Mouse (Mus musculus) MEL (cell line): ENCODE measurements at regions not wholly inside any gene's neighbourhood (a gene's known extent, or its start where the extent isn't known, plus 50 kb on each side); places are given as distances from the start of the nearest gene placed in this dataset.

Source experiments
- GATA1 ChIP-seq: IDR thresholded peaks from 2 replicates; pipeline ENCODE4 v1.6.1; 2011; ENCODE audit warnings: low read depth, low read length, improper control_type of control experiment
- POLR2A ChIP-seq, 2 experiments: IDR thresholded peaks; 2 replicates each; pipeline ENCODE4 v1.6.1; 2011 to 2012; ENCODE audit warnings: low read length in 2 of 2, mild to moderate bottlenecking in 2 of 2, control low read depth in 1 of 2, improper control_type of control experiment in 1 of 2, low read depth in 1 of 2, moderate library complexity in 1 of 2; ENCODE audit not compliant: control insufficient read depth in 1 of 2, insufficient read depth in 1 of 2, poor library complexity in 1 of 2
- SMC3 ChIP-seq: IDR thresholded peaks from 2 replicates; pipeline ENCODE4 v1.6.1; 2011; ENCODE audit warnings: low read depth, low read length, improper control_type of control experiment

DNA sequence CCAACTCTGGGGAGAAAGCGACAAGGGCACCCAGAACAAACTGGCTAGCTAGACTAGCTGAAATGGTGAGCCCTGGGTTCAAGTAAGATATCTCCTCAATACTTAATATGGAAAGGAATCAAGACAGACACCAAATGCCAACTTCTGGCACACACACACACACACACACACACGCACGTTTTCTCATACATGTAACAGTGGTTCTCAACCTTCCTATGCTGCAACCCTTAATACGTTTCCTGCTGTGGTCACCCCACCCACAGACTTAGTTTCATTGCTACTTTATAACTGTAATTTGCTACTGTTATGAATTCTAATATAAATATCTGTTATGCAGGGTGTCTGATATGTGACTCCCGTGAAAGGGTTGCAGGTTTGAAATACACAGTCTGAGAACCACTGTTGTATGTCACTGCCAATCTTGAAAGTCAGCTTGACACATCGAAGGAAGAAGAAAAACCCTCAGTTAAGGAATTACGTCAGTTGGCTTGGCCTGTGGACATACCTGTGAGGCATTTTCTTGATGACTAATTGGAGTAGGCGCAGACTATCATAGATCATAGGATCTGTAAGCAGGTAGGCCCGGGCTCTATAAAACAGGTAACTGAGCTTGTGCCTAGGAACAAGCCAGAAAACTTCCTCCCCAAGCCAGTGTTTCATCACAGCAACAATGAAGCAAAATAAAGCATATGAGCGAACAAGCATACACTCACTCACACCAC lies 59.0 kb upstream of the Cd180 start:
- TF ChIP-seq POLR2A (IDR thresholded peaks at IDR 0.05; ENCODE audit: control insufficient read depth in 1 of 2, insufficient read depth in 1 of 2, low read depth in 1 of 2, low read length in 2 of 2, poor library complexity in 1 of 2) (no peak), GATA1 (no peak), SMC3 (no peak)
